Mouse (Mus musculus) spleen, postnatal 14 days (tissue): ENCODE data around the gene Pfas.
"Not testable (repeated sequence)": the region's sequence is repeated elsewhere in the genome, so short reads cannot be mapped to it uniquely, and the experiment has no call there.

Experiments used
- DNase-seq, 2 experiments: peaks; one replicate each; pipeline ENCODE4 v3.0.0; 2021 to 2022; ENCODE audit warnings: low spot score in 2 of 2

Pfas gene

DNA sequence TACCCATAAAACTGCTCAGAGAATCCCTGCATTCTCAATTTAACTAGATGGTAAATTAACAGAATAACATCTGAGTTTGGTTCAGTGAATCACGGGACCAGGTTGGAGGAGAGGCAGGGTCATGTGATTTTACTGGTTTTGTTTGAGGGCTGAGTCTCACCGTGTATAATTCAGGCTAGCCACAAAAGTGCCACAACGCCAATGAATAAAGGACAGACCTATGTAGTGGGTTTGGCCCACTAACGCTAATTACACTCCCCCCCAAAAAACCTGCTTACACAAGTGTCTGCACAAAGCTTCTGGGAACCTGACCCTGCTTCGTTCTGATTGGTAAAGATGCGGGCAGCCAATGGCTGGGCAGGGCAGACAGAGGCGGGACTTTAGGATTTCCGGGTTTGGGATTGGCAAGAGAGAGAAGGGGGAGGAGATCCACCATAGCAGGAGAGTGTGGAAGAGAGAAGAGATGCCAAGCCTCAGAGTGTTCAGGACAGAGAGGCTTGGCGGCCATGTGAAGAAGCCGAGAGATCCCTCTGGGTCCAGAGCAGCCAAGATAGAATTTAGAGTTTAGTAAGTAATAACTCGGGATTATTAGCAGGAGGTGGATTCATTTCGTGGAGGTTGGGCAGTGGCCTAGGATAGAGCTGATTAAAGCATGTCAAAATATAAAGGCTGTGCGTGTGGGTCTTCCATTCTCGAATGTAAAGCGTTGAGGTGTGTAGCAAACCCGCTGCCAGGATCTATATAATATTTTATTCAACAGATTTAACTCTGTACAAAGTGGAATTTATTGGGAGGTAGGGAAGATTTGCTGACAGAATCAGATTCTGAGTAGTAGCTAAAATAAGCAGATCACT is 68.6 kb downstream of the Pfas start:
- DNase-seq: peak; percentile 56 to 67

DNA sequence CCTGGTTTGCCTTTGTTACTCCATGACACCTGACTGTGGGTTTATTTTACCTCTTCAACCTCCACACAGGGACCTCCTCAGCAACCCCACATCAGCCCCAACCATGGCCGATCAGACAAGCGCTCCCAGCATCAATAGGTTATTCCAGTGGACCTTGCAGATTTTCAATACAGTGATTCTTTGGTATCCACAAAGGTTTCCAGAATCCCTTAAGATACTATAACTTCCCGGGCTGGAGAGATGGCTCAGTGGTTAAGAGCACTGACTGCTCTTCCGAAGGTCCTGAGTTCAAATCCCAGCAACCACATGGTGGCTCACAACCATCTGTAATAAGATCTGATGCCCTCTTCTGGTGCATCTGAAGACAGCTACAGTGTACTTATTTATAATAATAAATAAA is 71.3 kb downstream of the Pfas start:
- DNase-seq: not testable (repeated sequence)
